Mouse (Mus musculus) T-cell, adult 2 months (primary cell): Measurements from ENCODE around the gene Slc25a28.

ENCODE experiments used
- DNase-seq: peaks from one replicate; pipeline ENCODE4 v3.0.0; 2022; ENCODE audit warnings: low spot score

The Slc25a28 gene

DNA sequence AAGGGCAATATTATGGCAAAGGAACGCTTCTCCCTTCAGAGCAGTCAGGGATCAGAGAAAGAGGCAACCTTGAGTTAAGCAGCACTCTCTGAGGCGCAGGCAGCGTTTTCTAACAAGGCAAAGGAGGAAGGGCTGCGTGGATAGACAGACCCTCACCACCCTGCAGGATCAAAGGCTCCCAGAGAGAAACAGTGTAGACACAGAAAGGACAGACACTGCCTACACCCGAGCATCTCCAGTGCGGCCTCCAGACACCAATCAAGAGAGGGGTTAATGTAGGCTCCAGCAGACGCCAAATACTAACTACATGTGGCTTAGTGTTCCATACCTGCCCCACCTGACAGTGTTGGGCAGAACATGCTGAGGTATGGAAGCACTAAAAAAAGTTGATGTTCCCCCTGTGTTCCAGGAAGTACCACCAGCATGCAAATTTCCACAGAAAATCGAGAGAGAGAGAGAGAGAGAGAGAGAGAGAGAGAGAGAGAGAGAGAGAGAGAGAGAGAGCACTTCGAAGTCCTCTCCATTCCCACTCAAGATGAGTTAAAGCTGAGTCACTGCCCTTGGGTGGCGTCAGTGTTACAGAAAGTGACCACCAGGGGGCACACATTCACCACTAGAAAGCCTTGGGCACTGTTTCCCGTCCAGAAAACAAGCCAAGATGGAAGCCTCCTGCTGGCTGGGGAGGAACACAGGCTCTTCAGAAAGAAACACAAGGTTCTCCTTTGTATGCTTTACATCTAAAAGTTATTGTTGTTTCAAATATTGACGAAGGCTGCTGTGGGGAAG is 44.0 kb downstream of the Slc25a28 start:
- DNase-seq: peak; percentile 70

GRCm38 (mm10) chr19:43629088-43629487 is 45.6 kb downstream of the Slc25a28 start:
- DNase-seq: no peak

- no peak for DNase-seq
Measured at GRCm38 (mm10) chr19:43627345-43627744, 47.3 kb downstream of the Slc25a28 start.

DNA sequence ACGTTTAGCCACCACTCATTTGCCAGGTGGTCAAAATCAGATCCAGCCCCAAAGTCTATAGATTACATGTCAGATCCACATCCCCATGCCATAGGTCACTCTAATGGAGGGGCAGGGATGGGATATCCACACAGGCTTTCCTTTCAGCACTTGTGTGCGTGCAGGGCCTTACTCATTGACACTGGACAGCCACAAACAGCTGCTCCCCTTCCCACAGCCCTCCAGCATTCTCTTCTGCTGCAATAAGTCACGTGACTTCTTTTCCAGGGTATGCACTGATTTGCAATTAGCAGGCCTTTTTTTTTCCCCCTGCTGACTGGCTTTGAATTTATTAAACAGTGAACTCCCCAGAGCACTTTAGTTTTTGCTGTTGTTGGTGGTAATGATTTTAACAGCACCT is 48.5 kb downstream of the Slc25a28 start:
- DNase-seq: no peak

GRCm38 (mm10) chr19:43623913-43624312 is 50.8 kb downstream of the Slc25a28 start:
- peak; percentile 57 for DNase-seq

DNA sequence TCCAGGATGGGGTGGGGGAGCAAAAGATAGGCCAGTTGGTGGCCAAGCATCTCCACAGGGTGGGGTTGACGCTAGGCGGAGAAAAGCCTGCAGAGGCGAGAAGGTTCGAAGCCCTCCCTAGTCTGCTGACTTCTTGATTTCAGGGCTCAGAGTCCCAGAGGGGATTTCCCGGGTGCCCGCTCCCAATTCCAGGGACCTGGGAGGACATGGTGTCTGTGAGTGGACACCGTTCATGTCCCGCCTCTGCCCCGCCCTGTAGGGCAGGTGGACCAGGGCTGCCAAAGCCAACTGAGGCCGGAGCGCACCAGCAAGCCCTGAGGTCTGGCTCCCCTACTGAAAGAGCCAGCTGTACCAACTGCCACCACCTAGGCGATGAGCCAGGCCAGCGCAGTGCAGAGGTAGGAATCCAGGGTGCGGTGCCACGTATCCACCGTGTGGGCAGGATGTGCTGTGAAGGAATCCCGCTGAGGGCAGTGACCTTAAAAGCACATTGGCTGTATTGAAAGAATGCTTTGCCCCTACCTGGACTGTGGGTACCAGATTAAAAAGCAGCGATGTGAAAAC is 54.7 kb downstream of the Slc25a28 start:
- DNase-seq: no peak

DNA sequence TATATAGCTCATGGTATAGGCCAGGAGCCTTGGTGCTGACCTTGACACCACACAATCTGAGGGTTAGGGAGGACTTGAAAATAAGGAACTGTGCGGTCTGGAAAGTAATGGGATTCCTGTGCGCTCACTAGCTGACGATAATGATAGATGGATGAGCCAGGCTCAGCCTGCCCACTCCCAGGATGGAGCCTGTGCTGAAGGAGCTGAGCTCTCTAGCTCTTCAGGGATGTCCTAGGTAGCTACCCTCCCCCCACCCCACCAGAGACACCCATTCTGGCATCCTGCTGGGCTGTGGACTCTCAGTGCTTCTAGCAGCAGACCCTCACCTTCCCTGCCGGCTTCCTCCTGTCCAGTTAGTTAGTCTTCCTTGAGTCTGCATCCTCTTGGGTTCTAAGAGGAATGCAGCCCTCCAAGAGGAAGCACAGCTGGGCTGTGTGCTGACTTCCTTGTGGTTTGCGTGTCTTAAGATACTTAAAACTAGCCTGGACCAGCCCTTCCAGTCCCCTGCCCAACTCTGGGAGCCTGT is 56.1 kb downstream of the Slc25a28 start:
- no peak for DNase-seq

DNA sequence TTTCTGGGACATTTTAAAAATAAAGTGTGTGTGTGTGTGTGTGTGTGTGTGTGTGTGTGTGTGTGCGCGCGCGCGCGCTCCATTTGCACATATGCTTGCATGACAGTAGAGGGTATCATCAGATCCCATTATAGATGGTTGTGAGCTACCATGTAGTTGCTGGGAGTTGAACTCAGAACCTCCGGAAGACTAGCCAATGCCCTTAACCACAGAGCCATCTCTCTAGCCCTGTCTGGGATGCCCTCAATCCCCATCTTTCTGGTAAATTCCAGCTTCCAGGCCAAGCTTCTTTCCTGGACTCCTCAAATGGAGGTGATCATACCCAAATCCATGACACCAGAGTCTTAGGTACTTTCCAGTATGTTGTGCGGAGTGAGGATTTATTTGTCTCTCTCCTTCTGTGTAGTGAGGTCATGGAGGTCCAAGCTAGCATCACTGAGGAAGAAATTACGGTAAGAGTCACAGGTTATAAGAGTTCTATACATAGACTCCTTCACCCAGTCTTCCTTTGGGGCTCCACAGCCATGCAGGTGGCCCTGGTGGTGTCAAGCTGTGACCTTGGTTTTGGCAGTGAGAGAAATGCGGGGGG is 56.8 kb downstream of the Slc25a28 start:
- no peak for DNase-seq

GRCm38 (mm10) chr19:43616889-43617288 is 57.8 kb downstream of the Slc25a28 start:
- no peak for DNase-seq

DNA sequence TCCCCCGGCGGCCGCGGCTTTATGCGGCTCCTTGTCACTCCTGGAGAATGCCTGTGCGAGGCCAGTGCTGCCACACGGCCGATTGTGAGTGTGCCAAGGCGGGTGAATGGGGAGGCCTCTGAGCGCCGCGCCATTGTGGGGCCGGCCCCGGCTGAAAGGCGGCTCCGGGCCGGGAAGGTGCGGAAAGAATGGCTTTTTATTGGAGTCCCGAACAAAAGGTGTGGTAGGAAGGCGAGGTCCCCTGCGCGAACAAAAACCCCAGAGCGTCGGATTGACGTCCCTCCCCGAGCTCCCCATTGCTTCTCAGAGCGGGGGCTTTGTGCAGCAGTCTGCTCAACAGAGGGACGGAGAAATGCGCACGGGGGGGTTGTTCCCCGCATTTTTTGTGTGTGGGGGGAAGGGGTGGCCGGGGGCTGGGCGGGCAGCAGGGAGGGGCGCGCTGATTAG is 58.2 kb downstream of the Slc25a28 start:
- DNase-seq: no peak

GRCm38 (mm10) chr19:43615571-43616414 is 58.9 kb downstream of the Slc25a28 start:
- DNase-seq: no peak

- DNase-seq: no peak
Measured at GRCm38 (mm10) chr19:43615074-43615445, 59.6 kb downstream of the Slc25a28 start.

GRCm38 (mm10) chr19:43614341-43615073 is 60.2 kb downstream of the Slc25a28 start:
- peak; percentile 12 for DNase-seq
